Comparison of ENCODE assay signal across 12 mouse cellular contexts in the genomic region with DNA sequence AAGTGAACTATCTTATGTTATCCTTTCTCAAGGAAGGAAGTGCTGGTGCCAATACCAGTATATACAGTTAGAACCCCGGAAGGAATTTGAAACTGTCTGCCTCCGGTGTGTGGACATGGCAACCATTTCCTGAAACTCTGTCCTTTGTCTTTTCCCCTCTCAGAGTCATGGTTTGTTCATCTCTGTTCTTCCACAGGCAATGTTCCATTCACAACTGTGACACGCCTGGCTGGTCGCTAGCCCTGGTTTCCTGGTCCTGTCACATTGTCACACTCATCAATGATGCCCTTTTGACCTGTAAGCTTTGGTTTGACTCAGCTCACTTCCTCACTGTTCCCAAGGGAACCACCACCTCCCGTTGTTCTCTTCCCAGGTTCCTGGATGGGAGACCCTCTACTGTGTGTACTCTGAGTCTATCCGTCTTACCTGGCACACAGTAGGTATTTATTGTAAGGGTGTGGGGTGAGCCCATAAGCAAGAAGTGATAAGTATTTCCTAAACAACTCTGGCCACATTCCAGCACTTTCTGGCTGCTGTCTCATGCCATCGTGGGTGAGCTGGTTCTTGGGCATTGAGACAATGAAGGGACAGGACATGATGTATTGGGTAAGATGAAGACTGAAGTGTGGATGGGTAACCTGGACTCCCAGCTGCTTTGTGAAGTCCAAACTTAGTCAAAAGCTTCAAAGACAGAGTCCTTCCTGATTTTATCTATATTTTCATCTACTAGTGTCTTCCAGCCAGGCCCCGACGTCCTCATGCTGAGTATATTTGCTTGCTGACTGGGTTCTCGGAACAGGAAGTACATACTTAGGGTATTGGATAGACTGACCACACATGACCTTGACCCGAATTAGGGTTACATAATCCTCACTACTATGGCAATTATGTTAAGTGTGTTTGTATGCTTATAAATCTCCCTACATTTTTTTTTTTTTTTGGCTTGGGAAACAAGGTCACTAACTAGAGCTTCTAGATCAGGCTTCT. TPM values are rescaled to one million over a fixed set of nuclear protein-coding genes. Genes with fewer than 3 reads are reported as not detected.
DNase-seq lines count a peak whose midpoint lies in the region; ATAC-seq and TF ChIP-seq lines count a peak whose summit lies in the region.
"Had no signal": no experiment of that assay in that cellular context is flagged by ENCODE, and none has a peak within 500 bp of the region (broad histone marks: within the 10 kb centered on the region; RNA-seq: fewer than 3 reads in every experiment).

No protein-coding gene starts in this region.

- no peak overlapping the region for H3K4me2 ChIP-seq in intestine, postnatal 0 days (replicated peaks; ENCODE audit: low read depth)
- H3K4me2 ChIP-seq: hindbrain, embryonic 15.5 days; limb, embryonic 13.5 days had no signal

- DNase-seq in adrenal gland, postnatal 14 days, result peak; percentile 44
- no peak for DNase-seq in adrenal gland, adult 8-10 months
- peak; percentile 83 for DNase-seq in lung, postnatal 36 days
- DNase-seq in cerebellum, postnatal 25 days, result no peak
- DNase-seq in thymus, postnatal 10 days (ENCODE audit: low spot score in 2 of 2), result no peak
- no peak for DNase-seq in cerebellum, postnatal 10 days
- DNase-seq: thymus, adult 18-20 months had no signal

- no peaks in the 10 kb centered on the region for H3K27me3 ChIP-seq in intestine, postnatal 0 days (replicated peaks; ENCODE audit: control insufficient read depth, insufficient read depth, low read length)
- H3K27me3 ChIP-seq: hindbrain, embryonic 15.5 days; limb, embryonic 13.5 days had no signal

- ATAC-seq in CD4-positive, CD25-positive, alpha-beta regulatory T cell, adult 4 months, result peak; percentile 43
- ATAC-seq in intestine, postnatal 0 days, result peak; percentile 62

- no peak for TF ChIP-seq CTCF in intestine, postnatal 0 days (IDR thresholded peaks at IDR 0.05; ENCODE audit: low read depth)

- H3K4me1 ChIP-seq in intestine, postnatal 0 days (replicated peaks; ENCODE audit: control insufficient read depth, insufficient read depth, low read length), result peaks cover 16% of the 10 kb centered on the region

- H3K9ac ChIP-seq in intestine, postnatal 0 days (ENCODE audit: low read depth, low read length), result no peak overlapping the region
- H3K9ac ChIP-seq: hindbrain, embryonic 15.5 days; limb, embryonic 13.5 days had no signal

- H3K36me3 ChIP-seq in intestine, postnatal 0 days (ENCODE audit: control insufficient read depth, insufficient read depth), result no peaks in the 10 kb centered on the region
- H3K36me3 ChIP-seq: hindbrain, embryonic 15.5 days; limb, embryonic 13.5 days had no signal

- H3K9me3 ChIP-seq in intestine, postnatal 0 days (ENCODE audit: control insufficient read depth), result no peaks in the 10 kb centered on the region
- H3K9me3 ChIP-seq: hindbrain, embryonic 15.5 days; limb, embryonic 13.5 days had no signal

- H3K27ac ChIP-seq in intestine, postnatal 0 days (ENCODE audit: low read depth, low read length), result peak overlapping the region; percentile 46; the same call in 1 of the 2 replicates
- H3K27ac ChIP-seq: hindbrain, embryonic 15.5 days; limb, embryonic 13.5 days had no signal

- no peak overlapping the region for H3K4me3 ChIP-seq in intestine, postnatal 0 days (ENCODE audit: low read depth, low read length)
- H3K4me3 ChIP-seq: erythroblast, embryonic 14.5 days; hindbrain, embryonic 15.5 days; limb, embryonic 13.5 days had no signal

- WGBS in intestine, postnatal 0 days, result 35% methylated on average over 11 of the region's 11 CpGs

RNA-seq across cellular contexts. Expression of gene Adamtsl4, which starts 6.4 kb away (rescaled TPM):
- total RNA-seq in adrenal gland, postnatal 14 days (2021), result 6.6 and 8.4 TPM in 2 replicates
- total RNA-seq in adrenal gland, adult 8-10 months (2022), result 10 to 100 TPM in 1 of 4 experiments, 1 to 10 TPM in 3; 4.3 to 10.2 (median 6.4) TPM
- polyA plus RNA-seq in CD4-positive, CD25-positive, alpha-beta regulatory T cell, adult 4 months (2017; shearing (Covaris generic)), result 1 to 10 TPM; 2.3 to 5.2 TPM
- 3.2 and 3.8 TPM in 2 replicates for polyA plus RNA-seq in intestine, postnatal 0 days (2015; fragmentation: Nextera tagmentation; extraction: Ambion mirVana)

RNA-seq across cellular contexts. Expression of gene Mcl1, which starts 35.5 kb away (rescaled TPM):
- total RNA-seq in adrenal gland, postnatal 14 days (2021), result 151 and 187 TPM in 2 replicates
- 100 to 1,000 TPM; 177 to 189 (median 179) TPM for total RNA-seq in adrenal gland, adult 8-10 months (2022)
- polyA plus RNA-seq in CD4-positive, CD25-positive, alpha-beta regulatory T cell, adult 4 months (2017; shearing (Covaris generic)), result 10 to 100 TPM; 61.0 to 96.6 TPM
- polyA plus RNA-seq in intestine, postnatal 0 days (2015; fragmentation: Nextera tagmentation; extraction: Ambion mirVana), result 52.4 and 53.3 TPM in 2 replicates

RNA-seq across cellular contexts. Expression of gene Ecm1, which starts 45.3 kb away (rescaled TPM):
- 188 and 208 TPM in 2 replicates for total RNA-seq in adrenal gland, postnatal 14 days (2021)
- total RNA-seq in adrenal gland, adult 8-10 months (2022), result 100 to 1,000 TPM; 619 to 722 (median 665) TPM
- polyA plus RNA-seq in CD4-positive, CD25-positive, alpha-beta regulatory T cell, adult 4 months (2017; shearing (Covaris generic)), result 100 to 1,000 TPM; 203 to 284 TPM
- 35.8 and 39.1 TPM in 2 replicates for polyA plus RNA-seq in intestine, postnatal 0 days (2015; fragmentation: Nextera tagmentation; extraction: Ambion mirVana)

Comparison
In these comparisons a context has a peak if more than half of its experiments do, and no peak if none do; other contexts are left out.
1. DNase-seq: peak in adrenal gland, postnatal 14 days (single experiment) and lung, postnatal 36 days (single experiment); none in adrenal gland, adult 8-10 months (single experiment), cerebellum, postnatal 25 days (0 of 2), thymus, postnatal 10 days (0 of 2) and cerebellum, postnatal 10 days (0 of 2).